Mouse (Mus musculus) neural tube, embryonic 14.5 days (tissue): ENCODE data around the gene Bcl10. TPM values are rescaled to one million over a fixed set of nuclear protein-coding genes. Genes with fewer than 3 reads are reported as not detected.
A peak's percentile ranks its signal among the peaks of the same experiment; 100 is the strongest.
"Not testable (repeated sequence)": the region's sequence is repeated elsewhere in the genome, so short reads cannot be mapped to it uniquely, and the experiment has no call there.

ENCODE experiments used
- ATAC-seq: fragments of 200-750 bp; cut with Nextera tagmentation; 2 replicates; pipeline ENCODE4 v1.8.0; 2017; ENCODE audit warnings: low read depth, mild to moderate bottlenecking, moderate TSS enrichment, moderate library complexity
- H3K27ac ChIP-seq: fragments of 300-500 bp; sonication (generic); 2 replicates; pipeline ENCODE4 v1.5.1; 2014; ENCODE audit warnings: low read depth, mild to moderate bottlenecking, control low read depth, low read length, moderate library complexity, mixed read lengths
- H3K27me3 ChIP-seq: fragments of 300-500 bp; sonication (generic); 2 replicates; pipeline ENCODE4 v1.6.1; 2014; ENCODE audit warnings: low read length; ENCODE audit not compliant: control insufficient read depth, insufficient read depth
- H3K36me3 ChIP-seq: fragments of 300-500 bp; sonication (generic); 2 replicates; pipeline ENCODE4 v1.6.1; 2014; ENCODE audit warnings: low read length, mixed read lengths; ENCODE audit not compliant: control insufficient read depth, insufficient read depth
- H3K4me1 ChIP-seq: fragments of 300-500 bp; sonication (generic); 2 replicates; pipeline ENCODE4 v1.6.1; 2014; ENCODE audit warnings: low read length; ENCODE audit not compliant: control insufficient read depth, insufficient read depth
- H3K4me2 ChIP-seq: fragments of 300-500 bp; sonication (generic); 2 replicates; pipeline ENCODE4 v1.6.1; 2014; ENCODE audit warnings: mild to moderate bottlenecking, low read depth, low read length, control low read depth
- H3K4me3 ChIP-seq: fragments of 300-500 bp; sonication (generic); 2 replicates; pipeline ENCODE4 v1.5.1; 2014; ENCODE audit warnings: low read depth, low read length, control low read depth, mixed read lengths
- H3K9ac ChIP-seq: fragments of 300-500 bp; sonication (generic); replicated peaks from 2 replicates; pipeline ENCODE4 v1.6.1; 2014; ENCODE audit warnings: low read depth, mild to moderate bottlenecking, control low read depth, low read length, mixed read lengths
- H3K9me3 ChIP-seq: fragments of 300-500 bp; sonication (generic); 2 replicates; pipeline ENCODE4 v1.6.1; 2016; ENCODE audit warnings: low read length; ENCODE audit not compliant: control insufficient read depth
- WGBS: fragments of 180-500 bp; shearing (Covaris S2); extraction: QIAGEN DNeasy Blood & Tissue Kit; methylation state at CpG from one replicate; pipeline ENCODE4 v1.1.7; 2014; 5-methylcytosine and 5-hydroxymethylcytosine counted together
- polyA plus RNA-seq: library from polyadenylated mRNA; unstranded; fragments of >200 nt; fragmentation: Nextera tagmentation; extraction: Ambion mirVana; gene quantifications from 2 replicates; pipeline ENCODE4 v1.2.1, GENCODE M21; 2014

Gene Bcl10
- 34.5 and 40.9 TPM in 2 replicates for polyA plus RNA-seq

DNA sequence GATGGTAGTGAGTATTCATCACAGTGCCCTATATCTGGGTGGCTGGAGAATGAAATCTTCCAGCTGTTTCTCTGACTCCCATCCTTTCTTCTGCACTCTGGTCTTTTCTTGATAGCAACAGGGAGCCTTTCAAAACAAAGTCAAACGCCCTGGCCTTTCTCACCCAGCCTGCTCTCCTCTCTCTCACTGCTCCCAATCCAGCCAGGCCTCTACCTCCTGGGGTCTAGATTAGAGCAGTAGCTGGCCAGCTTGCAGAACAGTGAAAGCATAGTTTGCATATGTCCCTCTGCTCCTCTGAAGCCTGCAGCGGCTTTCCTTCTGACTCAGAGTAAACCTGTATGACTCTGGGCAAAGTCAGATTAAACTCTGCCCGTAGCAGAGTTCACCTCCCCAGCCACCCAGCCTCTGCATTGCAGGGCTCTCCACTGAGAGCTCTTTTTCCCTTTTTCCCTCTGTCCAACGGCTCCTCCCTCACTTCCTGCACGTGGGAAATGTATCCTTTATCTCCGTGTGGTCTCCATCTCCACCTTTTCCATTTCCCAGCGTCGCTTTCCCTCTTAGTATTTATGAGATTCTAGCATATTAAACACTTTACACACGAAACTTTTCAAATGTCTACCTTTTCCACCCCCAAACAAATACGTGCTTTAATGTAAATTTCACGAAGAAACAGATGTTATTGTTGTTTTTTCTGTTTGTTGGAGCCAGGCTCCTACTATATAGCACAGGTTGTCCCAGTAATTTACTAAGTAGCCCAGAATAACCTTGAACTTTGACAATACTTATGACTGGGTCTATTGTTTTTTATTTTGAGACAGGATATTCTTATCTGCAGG is at the start of gene Bcl10:
Bcl10 (plus strand) TSS at position 786 of the 836 bp plus-strand sequence.
- peaks cover 11% of the 10 kb centered on the region; the same call in 1 of the 2 replicates for H3K4me1 ChIP-seq
- H3K9ac ChIP-seq, result peak within 1 kb of the TSS; percentile 32; the same call in 1 of the 2 replicates
- peak within 1 kb of the TSS; percentile 67 for H3K4me3 ChIP-seq
- H3K36me3 ChIP-seq, result no peaks in the 10 kb centered on the region
- H3K27ac ChIP-seq, result peak within 1 kb of the TSS; percentile 66; the same call in 1 of the 2 replicates
- no peaks in the 10 kb centered on the region for H3K9me3 ChIP-seq
- no peaks in the 10 kb centered on the region for H3K27me3 ChIP-seq
- peak within 1 kb of the TSS; percentile 62 for H3K4me2 ChIP-seq
- 39% methylated on average over 11 of the region's 11 CpGs for WGBS
- ATAC-seq, result no peak

DNA sequence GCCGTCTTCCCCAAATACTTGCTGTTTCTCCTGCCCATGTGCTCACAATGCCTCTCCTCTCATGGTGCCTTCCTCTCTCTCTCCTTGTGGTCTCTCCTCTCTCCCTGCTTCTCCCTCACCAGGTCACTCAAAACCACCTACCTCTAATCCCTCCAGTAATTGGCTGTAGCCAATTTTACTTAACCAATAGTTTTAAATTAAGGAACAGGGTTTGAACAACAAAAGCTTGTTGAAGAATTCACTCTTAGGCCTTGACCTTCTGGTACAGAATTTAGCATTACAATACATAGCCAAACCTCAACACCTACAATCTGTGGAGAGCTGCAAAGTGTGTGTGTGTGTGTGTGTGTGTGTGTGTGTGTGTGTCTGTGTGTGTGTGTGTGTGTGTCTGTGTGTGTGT is 49.3 kb upstream of the Bcl10 start:
- WGBS, result 83% methylated on average over 1 of the region's 1 CpGs
- H3K9me3 ChIP-seq, result no peaks in the 10 kb centered on the region
- H3K27ac ChIP-seq, result no peak overlapping the region
- H3K4me3 ChIP-seq, result no peak overlapping the region
- H3K4me2 ChIP-seq, result no peak overlapping the region
- ATAC-seq, result no peak
- no peaks in the 10 kb centered on the region for H3K4me1 ChIP-seq
- no peaks in the 10 kb centered on the region for H3K36me3 ChIP-seq
- no peak overlapping the region for H3K9ac ChIP-seq
- H3K27me3 ChIP-seq, result no peaks in the 10 kb centered on the region

DNA sequence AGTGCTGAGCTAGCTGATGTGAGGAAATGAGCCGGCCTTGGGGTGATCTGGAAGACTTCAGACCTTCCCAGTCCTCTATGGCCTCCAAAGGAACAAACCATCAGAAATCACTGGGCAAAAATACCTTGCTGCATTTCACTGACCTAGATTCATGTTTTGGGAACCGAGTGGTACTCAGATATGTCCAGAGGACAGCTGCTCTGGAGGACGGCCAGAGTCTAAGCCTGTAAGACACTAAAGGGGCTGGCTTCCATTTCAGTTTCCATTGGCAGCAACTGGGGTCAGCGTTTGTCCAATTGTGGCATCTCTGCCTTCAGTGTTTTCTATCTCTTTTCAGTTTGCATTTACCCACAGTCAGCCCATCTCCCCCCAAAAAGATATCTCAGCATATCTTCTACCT is 48.5 kb upstream of the Bcl10 start:
- Histone ChIP-seq H3K4me3 (no peak overlapping the region), H3K9me3 (no peaks in the 10 kb centered on the region), H3K27me3 (no peaks in the 10 kb centered on the region), H3K9ac (no peak overlapping the region), H3K36me3 (no peaks in the 10 kb centered on the region), H3K4me2 (no peak overlapping the region), H3K4me1 (no peaks in the 10 kb centered on the region), H3K27ac (no peak overlapping the region)
- no peak for ATAC-seq
- 88% methylated on average over 4 of the region's 4 CpGs for WGBS

DNA sequence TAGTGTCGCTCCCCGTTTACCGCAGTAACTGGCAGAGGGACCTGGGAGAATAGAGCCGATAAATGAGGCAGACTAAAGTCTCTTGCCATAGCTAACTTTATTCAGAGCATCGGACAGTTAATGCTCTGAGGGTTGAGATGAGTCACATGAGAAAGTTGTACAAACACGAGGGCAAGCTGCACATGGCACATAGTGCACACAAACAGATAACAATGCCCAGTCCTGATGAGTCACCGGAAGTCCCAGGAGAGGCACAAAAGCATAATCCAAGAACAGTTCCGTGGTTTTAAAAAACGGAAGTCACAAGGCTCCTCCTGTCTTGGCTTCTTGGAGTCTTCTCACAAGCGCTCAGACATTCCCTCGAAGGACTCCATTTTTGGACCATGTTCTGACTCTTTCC is 46.5 kb upstream of the Bcl10 start:
- no peak for ATAC-seq
- H3K9me3 ChIP-seq, result no peaks in the 10 kb centered on the region
- no peaks in the 10 kb centered on the region for H3K4me1 ChIP-seq
- H3K36me3 ChIP-seq, result no peaks in the 10 kb centered on the region
- no peak overlapping the region for H3K27ac ChIP-seq
- 89% methylated on average over 11 of the region's 11 CpGs for WGBS
- no peak overlapping the region for H3K4me2 ChIP-seq
- H3K9ac ChIP-seq, result no peak overlapping the region
- H3K27me3 ChIP-seq, result no peaks in the 10 kb centered on the region
- no peak overlapping the region for H3K4me3 ChIP-seq

DNA sequence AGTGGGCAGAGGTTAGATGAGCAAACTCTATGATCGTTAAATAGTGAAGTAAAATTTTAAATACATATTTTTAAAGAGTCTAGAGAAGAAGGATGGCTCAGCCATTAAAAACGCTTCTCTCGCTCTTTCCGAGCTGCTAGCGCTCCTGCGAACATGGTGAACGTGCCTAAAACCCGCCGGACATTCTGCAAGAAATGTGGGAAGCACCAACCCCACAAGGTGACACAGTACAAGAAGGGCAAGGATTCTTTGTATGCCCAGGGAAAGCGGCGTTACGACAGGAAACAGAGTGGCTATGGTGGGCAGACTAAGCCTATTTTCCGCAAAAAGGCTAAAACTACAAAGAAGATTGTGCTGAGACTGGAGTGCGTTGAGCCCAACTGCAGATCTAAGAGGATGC is 43.7 kb upstream of the Bcl10 start:
- H3K4me1 ChIP-seq, H3K36me3 ChIP-seq, H3K27ac ChIP-seq, H3K27me3 ChIP-seq, H3K4me2 ChIP-seq, H3K9ac ChIP-seq, H3K4me3 ChIP-seq, ATAC-seq, H3K9me3 ChIP-seq: not testable (repeated sequence)
- WGBS, result 91% methylated on average over 12 of the region's 14 CpGs

DNA sequence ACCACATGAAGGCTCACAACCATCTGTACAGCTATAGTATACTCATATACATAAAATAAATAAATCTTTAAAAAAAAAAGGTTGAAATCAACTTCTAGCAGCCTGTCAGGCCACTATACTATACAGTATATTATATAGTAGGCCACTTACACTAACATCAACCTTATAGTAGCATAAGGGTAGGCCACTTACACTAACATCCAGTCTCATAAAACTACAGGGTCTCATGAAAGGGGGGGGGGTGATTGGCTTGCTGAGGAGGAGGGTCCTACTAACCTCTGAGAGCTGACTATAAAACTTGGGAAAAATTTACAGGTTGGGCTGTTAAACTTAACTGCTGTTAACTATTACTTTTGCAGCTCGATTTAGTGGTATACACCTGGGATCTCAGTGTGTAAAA is 42.3 kb upstream of the Bcl10 start:
- H3K27me3 ChIP-seq, result no peaks in the 10 kb centered on the region
- no peak overlapping the region for H3K27ac ChIP-seq
- H3K4me3 ChIP-seq, result no peak overlapping the region
- no peaks in the 10 kb centered on the region for H3K9me3 ChIP-seq
- ATAC-seq, result no peak
- 68% methylated on average over 1 of the region's 1 CpGs for WGBS
- H3K4me1 ChIP-seq, result peaks cover 3% of the 10 kb centered on the region; the same call in 1 of the 2 replicates
- no peak overlapping the region for H3K9ac ChIP-seq
- H3K4me2 ChIP-seq, result no peak overlapping the region
- no peaks in the 10 kb centered on the region for H3K36me3 ChIP-seq

DNA sequence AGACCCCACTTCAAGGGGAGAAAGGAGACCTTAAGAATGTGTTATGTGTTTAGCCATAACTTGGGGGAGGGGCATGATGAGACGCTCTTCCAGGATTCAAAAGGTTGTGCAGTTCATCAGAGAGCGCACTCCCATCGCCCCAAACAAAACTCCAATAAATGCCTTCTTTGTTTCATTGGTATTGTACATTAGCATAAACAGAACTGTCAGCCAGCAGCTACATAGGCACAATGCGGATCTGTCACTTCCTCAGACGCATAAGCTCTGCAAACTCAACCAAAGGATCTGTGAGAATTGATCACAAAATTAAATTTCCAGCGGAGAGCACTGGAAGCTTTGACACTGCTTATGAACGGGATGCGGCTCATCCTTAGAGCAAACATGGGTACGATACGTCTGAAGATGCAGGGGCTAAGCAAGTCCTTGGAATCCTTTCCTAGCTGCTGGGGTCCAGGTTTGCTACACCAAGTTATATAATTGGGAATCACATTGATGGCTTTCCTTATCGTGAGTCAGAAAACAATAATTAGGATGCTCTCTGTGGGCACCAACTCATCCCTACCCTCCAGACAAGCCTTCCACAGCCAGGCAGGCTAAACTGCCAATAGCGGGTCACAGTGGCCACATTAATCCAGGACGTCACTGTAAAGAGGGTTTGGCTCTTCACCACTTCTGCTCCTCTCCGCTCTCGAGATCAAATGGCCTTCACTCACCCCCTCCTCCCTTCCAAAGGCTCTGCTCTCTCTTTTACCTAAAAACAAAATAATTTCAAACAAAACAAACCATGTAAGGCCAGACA is 40.3 kb upstream of the Bcl10 start:
- Histone ChIP-seq H3K27ac (no peak overlapping the region), H3K9me3 (no peaks in the 10 kb centered on the region), H3K4me2 (no peak overlapping the region), H3K4me3 (no peak overlapping the region), H3K4me1 (peaks cover 6% of the 10 kb centered on the region; the same call in 1 of the 2 replicates), H3K27me3 (no peaks in the 10 kb centered on the region), H3K36me3 (no peaks in the 10 kb centered on the region), H3K9ac (no peak overlapping the region)
- no peak for ATAC-seq
- WGBS, result 79% methylated on average over 15 of the region's 15 CpGs

DNA sequence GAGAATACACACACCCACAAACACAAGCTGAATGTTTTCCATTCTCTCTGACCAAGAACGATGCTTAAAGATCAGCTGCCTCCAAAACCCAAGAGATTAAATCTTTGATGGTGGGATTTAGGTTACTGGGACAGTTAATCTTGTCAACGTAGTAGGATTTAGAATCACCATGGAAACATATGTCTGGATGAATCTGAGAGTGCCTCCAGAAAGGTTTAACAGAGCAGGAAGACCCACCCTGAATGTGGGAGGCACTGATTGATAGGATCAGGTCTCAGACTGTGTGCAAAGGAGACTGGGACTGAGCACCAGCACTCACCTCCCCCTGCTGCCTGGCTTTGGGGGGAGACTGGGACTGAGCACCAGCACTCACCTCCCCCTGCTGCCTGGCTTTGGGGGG is 39.4 kb upstream of the Bcl10 start:
- Histone ChIP-seq H3K27ac (no peak overlapping the region), H3K4me1 (peaks cover 6% of the 10 kb centered on the region; the same call in 1 of the 2 replicates), H3K27me3 (no peaks in the 10 kb centered on the region), H3K9ac (no peak overlapping the region), H3K4me3 (no peak overlapping the region), H3K4me2 (no peak overlapping the region), H3K36me3 (no peaks in the 10 kb centered on the region), H3K9me3 (no peaks in the 10 kb centered on the region)
- ATAC-seq, result no peak
- 56% methylated on average over 2 of the region's 2 CpGs for WGBS

DNA sequence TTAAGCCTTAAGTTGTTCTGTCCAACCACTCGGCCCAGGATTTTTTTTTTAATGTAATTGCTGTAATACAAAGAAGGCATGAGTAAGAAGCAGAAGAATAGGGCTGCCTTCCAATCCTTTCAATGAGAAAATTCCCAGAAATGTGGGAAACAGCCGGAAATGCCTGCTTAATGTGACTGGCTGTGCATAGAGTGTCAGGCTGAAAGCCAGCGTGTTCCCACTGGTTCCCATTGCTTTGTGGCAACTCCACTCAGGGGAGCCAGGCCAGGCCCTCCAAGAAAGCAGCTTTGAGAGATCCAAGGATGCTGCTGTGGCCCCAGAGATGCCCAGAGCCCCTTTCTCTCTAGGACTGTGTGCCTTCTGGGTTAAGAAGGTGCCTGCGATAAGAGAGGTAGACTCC is 37.2 kb upstream of the Bcl10 start:
- Histone ChIP-seq H3K27ac (no peak overlapping the region; the same call in 1 of the 2 replicates), H3K9me3 (no peaks in the 10 kb centered on the region), H3K4me1 (peaks cover 6% of the 10 kb centered on the region; the same call in 1 of the 2 replicates), H3K4me3 (no peak overlapping the region), H3K27me3 (no peaks in the 10 kb centered on the region), H3K9ac (no peak overlapping the region), H3K4me2 (no peak overlapping the region), H3K36me3 (no peaks in the 10 kb centered on the region)
- no peak for ATAC-seq
- WGBS, result 63% methylated on average over 4 of the region's 4 CpGs
